Mouse (Mus musculus) hindbrain, embryonic 15.5 days (tissue): ENCODE results near the gene Spz1. TPM values are rescaled to one million over a fixed set of nuclear protein-coding genes. Genes with fewer than 3 reads are reported as not detected.

Experiments used
- ATAC-seq: fragments of 200-750 bp; cut with Nextera tagmentation; 2 replicates; pipeline ENCODE4 v1.8.0; 2017; ENCODE audit warnings: low read depth, moderate number of reproducible peaks, moderate TSS enrichment; ENCODE audit not compliant: low FRiP score
- H3K27ac ChIP-seq: fragments of 300-500 bp; sonication (generic); replicated peaks from 2 replicates; pipeline ENCODE4 v1.5.1; 2015; ENCODE audit warnings: mild to moderate bottlenecking, inconsistent platforms
- H3K27me3 ChIP-seq: fragments of 300-500 bp; sonication (generic); 2 replicates; pipeline ENCODE4 v1.6.1; 2015; ENCODE audit warnings: control low read depth, inconsistent platforms
- H3K36me3 ChIP-seq: fragments of 300-500 bp; sonication (generic); 2 replicates; pipeline ENCODE4 v1.6.1; 2015; ENCODE audit warnings: control low read depth, inconsistent platforms
- H3K4me1 ChIP-seq: fragments of 300-500 bp; sonication (generic); replicated peaks from 2 replicates; pipeline ENCODE4 v1.6.1; 2015; ENCODE audit warnings: control low read depth, inconsistent platforms
- H3K4me2 ChIP-seq: fragments of 300-500 bp; sonication (generic); 2 replicates; pipeline ENCODE4 v1.6.1; 2015; ENCODE audit warnings: moderate library complexity, mild to moderate bottlenecking, inconsistent platforms
- H3K4me3 ChIP-seq: fragments of 300-500 bp; sonication (generic); 2 replicates; pipeline ENCODE4 v1.5.1; 2015; ENCODE audit warnings: mild to moderate bottlenecking, inconsistent platforms
- H3K9ac ChIP-seq: fragments of 300-500 bp; sonication (generic); 2 replicates; pipeline ENCODE4 v1.6.1; 2015; ENCODE audit warnings: inconsistent platforms
- H3K9me3 ChIP-seq: fragments of 300-500 bp; sonication (generic); 2 replicates; pipeline ENCODE4 v1.6.1; 2016; ENCODE audit warnings: control low read depth, inconsistent platforms
- WGBS: fragments of 180-500 bp; shearing (Covaris S2); methylation state at CpG from one replicate; pipeline ENCODE4 v1.1.7; 2015; 5-methylcytosine and 5-hydroxymethylcytosine counted together
- polyA plus RNA-seq: library from polyadenylated mRNA; unstranded; fragments of >200 nt; fragmentation: Nextera tagmentation; extraction: Ambion mirVana; gene quantifications from 2 replicates; pipeline ENCODE4 v1.2.1, GENCODE M21; 2015

Gene Spz1
- polyA plus RNA-seq, 1 experiment from 2014 or later: not detected

GRCm38 (mm10) chr13:92594481-92594880, 18.5 kb upstream of the Spz1 start:
- no peak overlapping the region for H3K27ac ChIP-seq
- peak; percentile 76 for ATAC-seq
- no peak overlapping the region for H3K4me3 ChIP-seq
- WGBS: 23% methylated on average over 6 of the region's 6 CpGs
- peaks cover 19% of the 10 kb centered on the region for H3K4me1 ChIP-seq
- H3K36me3 ChIP-seq: no peaks in the 10 kb centered on the region
- no peaks in the 10 kb centered on the region for H3K9me3 ChIP-seq
- H3K27me3 ChIP-seq: no peaks in the 10 kb centered on the region
- no peak overlapping the region for H3K4me2 ChIP-seq
- no peak overlapping the region for H3K9ac ChIP-seq

- Histone ChIP-seq H3K4me1 (peaks cover 19% of the 10 kb centered on the region), H3K27ac (no peak overlapping the region), H3K9ac (no peak overlapping the region), H3K4me2 (no peak overlapping the region), H3K36me3 (no peaks in the 10 kb centered on the region), H3K27me3 (no peaks in the 10 kb centered on the region), H3K4me3 (no peak overlapping the region), H3K9me3 (no peaks in the 10 kb centered on the region)
- 15% methylated on average over 3 of the region's 3 CpGs for WGBS
- ATAC-seq: peak; percentile 25; the same call in 1 of the 2 replicates
Measured at GRCm38 (mm10) chr13:92593731-92594396, 17.9 kb upstream of the Spz1 start.

GRCm38 (mm10) chr13:92592786-92593635, 17.0 kb upstream of the Spz1 start:
- no peaks in the 10 kb centered on the region for H3K27me3 ChIP-seq
- peaks cover 19% of the 10 kb centered on the region for H3K4me1 ChIP-seq
- no peak overlapping the region for H3K4me2 ChIP-seq
- peak; percentile 49; the same call in 1 of the 2 replicates for ATAC-seq
- no peak overlapping the region for H3K27ac ChIP-seq
- no peaks in the 10 kb centered on the region for H3K9me3 ChIP-seq
- 14% methylated on average over 12 of the region's 12 CpGs for WGBS
- H3K9ac ChIP-seq: no peak overlapping the region
- no peak overlapping the region for H3K4me3 ChIP-seq
- no peaks in the 10 kb centered on the region for H3K36me3 ChIP-seq

GRCm38 (mm10) chr13:92592268-92592785, 16.4 kb upstream of the Spz1 start:
- no peak overlapping the region for H3K9ac ChIP-seq
- H3K4me2 ChIP-seq: no peak overlapping the region
- WGBS: 36% methylated on average over 5 of the region's 5 CpGs
- no peak for ATAC-seq
- no peaks in the 10 kb centered on the region for H3K27me3 ChIP-seq
- no peak overlapping the region for H3K4me3 ChIP-seq
- no peak overlapping the region for H3K27ac ChIP-seq
- H3K36me3 ChIP-seq: no peaks in the 10 kb centered on the region
- no peaks in the 10 kb centered on the region for H3K9me3 ChIP-seq
- H3K4me1 ChIP-seq: peaks cover 19% of the 10 kb centered on the region

DNA sequence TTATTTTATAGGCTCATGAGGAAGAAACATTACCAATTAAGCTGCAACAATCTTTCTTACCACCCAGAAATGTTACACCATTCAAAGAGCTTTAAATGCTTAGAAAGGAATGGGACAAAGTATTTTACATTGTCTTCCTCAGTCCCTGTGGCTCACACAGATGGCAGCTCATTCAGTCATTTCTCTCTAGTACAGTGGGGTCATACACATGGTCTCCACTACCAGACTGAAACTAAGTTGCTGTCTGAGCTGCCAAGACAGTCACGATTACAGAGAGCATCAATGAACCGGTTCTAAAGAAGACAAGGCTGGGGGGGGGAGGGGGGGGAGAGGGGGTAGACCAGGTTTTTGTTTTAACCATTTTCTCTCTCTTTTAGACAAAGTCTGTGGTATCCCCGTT, 15.3 kb upstream of the Spz1 start:
- 52% methylated on average over 3 of the region's 3 CpGs for WGBS
- Histone ChIP-seq H3K27me3 (no peaks in the 10 kb centered on the region), H3K9ac (no peak overlapping the region), H3K36me3 (no peaks in the 10 kb centered on the region), H3K27ac (no peak overlapping the region), H3K4me3 (no peak overlapping the region), H3K9me3 (no peaks in the 10 kb centered on the region), H3K4me2 (no peak overlapping the region), H3K4me1 (peaks cover 19% of the 10 kb centered on the region)
- ATAC-seq: no peak

DNA sequence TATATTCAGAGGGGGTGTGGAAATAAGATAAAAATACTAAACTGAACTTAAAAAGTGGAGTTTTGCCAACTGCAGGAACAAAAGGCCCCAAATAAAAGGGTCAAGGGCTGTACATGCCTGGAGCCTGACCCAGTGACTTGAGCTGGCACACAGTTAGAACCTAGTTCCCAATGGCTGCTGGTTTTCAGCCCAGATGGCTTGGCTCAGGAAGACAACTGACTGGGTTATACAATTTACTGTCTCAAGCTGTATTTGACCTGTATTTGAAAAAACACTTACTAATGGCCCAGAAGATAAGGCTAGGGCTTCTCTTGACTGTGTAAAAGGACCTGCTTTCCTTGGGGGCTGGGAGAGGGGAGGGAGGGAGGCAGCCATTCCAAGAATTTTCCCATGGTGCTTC, 13.3 kb upstream of the Spz1 start:
- Histone ChIP-seq H3K9me3 (no peaks in the 10 kb centered on the region), H3K9ac (no peak overlapping the region), H3K36me3 (no peaks in the 10 kb centered on the region), H3K4me3 (no peak overlapping the region), H3K4me1 (peaks cover 12% of the 10 kb centered on the region; the same call in 1 of the 2 replicates), H3K27ac (no peak overlapping the region), H3K27me3 (no peaks in the 10 kb centered on the region), H3K4me2 (no peak overlapping the region)
- no peak for ATAC-seq

DNA sequence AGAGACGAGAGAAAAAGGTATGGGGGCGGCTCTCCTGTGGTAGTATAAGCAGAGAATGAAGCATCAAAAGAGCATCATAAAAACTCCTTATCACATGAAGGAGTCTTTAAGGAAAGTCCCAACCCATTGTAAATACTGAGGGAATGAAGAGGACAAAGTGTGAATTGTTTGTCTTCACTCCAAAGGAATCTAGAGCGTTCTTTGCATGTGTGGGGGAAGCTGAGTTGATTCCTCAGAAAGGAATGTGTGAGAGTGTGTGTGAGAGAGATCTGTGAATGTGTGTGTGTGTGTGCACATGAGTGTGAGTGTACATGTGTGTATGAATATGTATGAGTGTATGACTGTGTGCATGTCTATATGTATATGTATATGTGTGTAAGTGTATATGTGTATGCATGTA, 12.7 kb upstream of the Spz1 start:
- Histone ChIP-seq H3K27me3 (no peaks in the 10 kb centered on the region), H3K4me1 (peaks cover 6% of the 10 kb centered on the region; the same call in 1 of the 2 replicates), H3K4me3 (no peak overlapping the region), H3K4me2 (no peak overlapping the region), H3K27ac (no peak overlapping the region), H3K9me3 (no peaks in the 10 kb centered on the region), H3K9ac (no peak overlapping the region), H3K36me3 (no peaks in the 10 kb centered on the region)
- ATAC-seq: no peak
- 73% methylated on average over 3 of the region's 3 CpGs for WGBS

GRCm38 (mm10) chr13:92584094-92584717, 8.2 kb upstream of the Spz1 start:
- Histone ChIP-seq H3K9me3 (no peaks in the 10 kb centered on the region), H3K4me3 (no peak overlapping the region), H3K27ac (no peak overlapping the region), H3K4me1 (0 out of 2 replicates have a peak, but pooled peaks cover 3% of the 10 kb centered on the region), H3K4me2 (no peak overlapping the region), H3K36me3 (no peaks in the 10 kb centered on the region), H3K27me3 (no peaks in the 10 kb centered on the region), H3K9ac (no peak overlapping the region)
- 61% methylated on average over 8 of the region's 8 CpGs for WGBS
- no peak for ATAC-seq

DNA sequence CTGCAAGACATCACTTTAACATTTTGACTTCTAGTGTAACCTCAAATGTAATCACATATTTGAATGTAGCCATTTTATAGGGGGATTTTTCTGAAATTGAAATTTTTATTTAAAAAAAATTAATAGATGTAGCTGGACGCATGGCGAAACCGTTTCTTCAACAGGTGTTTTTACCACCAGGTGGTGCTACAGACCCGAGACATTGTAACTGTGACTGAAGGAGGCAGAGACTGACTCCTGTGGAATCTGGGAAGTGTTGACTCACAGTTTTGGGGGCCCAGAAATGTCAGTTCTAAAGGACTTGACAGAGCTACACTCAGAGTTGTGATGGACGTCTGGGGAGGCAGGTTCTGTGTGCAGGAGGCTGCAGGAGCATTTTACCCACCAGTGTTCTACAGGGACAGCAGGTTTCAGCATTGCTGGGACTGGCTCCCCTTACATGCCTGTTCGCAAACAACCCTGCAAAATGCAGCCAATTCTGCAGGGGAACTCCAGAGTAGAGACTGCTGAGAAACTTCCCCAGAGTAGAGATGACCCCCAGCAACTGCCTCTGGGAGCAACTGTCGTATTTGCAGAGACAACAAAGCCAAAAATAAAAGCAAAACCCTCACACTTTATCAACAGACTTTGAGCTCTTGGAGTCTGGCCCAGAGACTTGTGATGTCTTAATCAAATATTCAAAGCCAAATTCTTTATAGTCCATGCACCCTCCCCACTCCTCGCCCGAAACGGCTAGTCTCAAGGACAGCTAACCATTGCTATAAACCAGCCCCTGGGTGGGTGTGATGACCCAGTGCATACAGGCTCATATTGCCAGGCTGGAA, 4.5 kb upstream of the Spz1 start:
- WGBS: 29% methylated on average over 10 of the region's 10 CpGs
- H3K4me2 ChIP-seq: no peak overlapping the region
- no peaks in the 10 kb centered on the region for H3K9me3 ChIP-seq
- no peaks in the 10 kb centered on the region for H3K27me3 ChIP-seq
- no peaks in the 10 kb centered on the region for H3K36me3 ChIP-seq
- peak; percentile 66; the same call in 1 of the 2 replicates for ATAC-seq
- H3K9ac ChIP-seq: no peak overlapping the region
- H3K27ac ChIP-seq: no peak overlapping the region
- no peak overlapping the region for H3K4me3 ChIP-seq
- H3K4me1 ChIP-seq: 0 out of 2 replicates have a peak, but pooled peaks cover 3% of the 10 kb centered on the region

DNA sequence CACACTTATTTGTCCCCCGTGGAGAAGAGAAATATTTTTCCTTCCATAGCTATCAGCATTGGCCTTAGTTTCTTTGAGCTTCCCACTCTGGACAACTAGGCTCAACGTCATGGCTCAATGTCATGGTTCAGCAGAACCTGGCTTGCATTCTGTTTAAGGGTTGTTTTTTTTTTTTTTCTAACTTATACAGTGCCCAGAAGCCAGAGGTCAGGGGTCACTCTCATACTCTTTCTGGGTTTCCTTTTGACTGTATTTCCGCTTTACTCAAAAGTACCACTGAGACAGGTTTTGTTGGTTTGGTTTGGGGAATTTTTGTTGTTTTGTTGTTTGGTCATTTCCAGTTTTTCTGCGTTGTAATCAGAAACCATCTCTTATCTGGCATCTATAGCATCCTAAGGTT, 2.2 kb upstream of the Spz1 start:
- Histone ChIP-seq H3K4me1 (0 out of 2 replicates have a peak, but pooled peaks cover 3% of the 10 kb centered on the region), H3K27ac (no peak overlapping the region), H3K36me3 (no peaks in the 10 kb centered on the region), H3K4me3 (no peak overlapping the region), H3K9ac (no peak overlapping the region), H3K4me2 (no peak overlapping the region), H3K27me3 (no peaks in the 10 kb centered on the region), H3K9me3 (no peaks in the 10 kb centered on the region)
- 84% methylated on average over 4 of the region's 4 CpGs for WGBS
- no peak for ATAC-seq

- Histone ChIP-seq H3K4me1 (0 out of 2 replicates have a peak, but pooled peaks cover 3% of the 10 kb centered on the region), H3K36me3 (no peaks in the 10 kb centered on the region), H3K27ac (no peak overlapping the region), H3K4me3 (no peak overlapping the region), H3K27me3 (no peaks in the 10 kb centered on the region), H3K9me3 (no peaks in the 10 kb centered on the region), H3K4me2 (no peak overlapping the region), H3K9ac (no peak overlapping the region)
- no peak for ATAC-seq
- 49% methylated on average over 6 of the region's 6 CpGs for WGBS
Measured at GRCm38 (mm10) chr13:92576688-92577087, 716 bp upstream of the Spz1 start.
